Mouse (Mus musculus): ENCODE results near the gene Hgfac. TPM values are rescaled to one million over a fixed set of nuclear protein-coding genes. Genes with fewer than 3 reads are reported as not detected.

Hgfac gene
- polyA plus RNA-seq, 1 experiment, result 0.26 TPM

DNA sequence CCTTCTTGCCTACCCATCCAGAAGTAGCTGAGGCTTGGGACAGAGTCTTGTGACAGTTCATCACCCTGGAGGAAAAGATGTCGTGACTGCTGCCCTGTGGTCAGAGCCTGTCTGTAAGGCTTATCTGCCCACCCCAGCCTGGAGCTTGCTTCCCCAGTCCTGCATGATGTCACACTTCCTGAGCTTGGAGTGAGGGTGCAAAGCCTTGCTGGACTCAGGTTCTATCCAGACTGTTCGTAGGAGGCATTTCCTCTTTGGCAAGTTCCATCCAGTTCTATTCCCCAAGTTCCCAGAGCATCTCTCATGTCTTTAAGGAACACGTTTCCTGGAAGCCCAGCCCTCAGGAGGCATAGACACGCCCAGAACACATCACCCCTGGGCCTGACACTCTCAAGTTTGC, 5.5 kb upstream of the Hgfac start:
- TF ChIP-seq USF1 (IDR thresholded peaks at IDR 0.05; ENCODE audit: low read depth), result no peak
- no peak for TF ChIP-seq POLR2A (IDR thresholded peaks at IDR 0.05; ENCODE audit: insufficient read length, low read depth)
- TF ChIP-seq TCF12 (IDR thresholded peaks at IDR 0.05; ENCODE audit: insufficient read depth, poor library complexity, severe bottlenecking), result no peak
- no peak for TF ChIP-seq MAX (IDR thresholded peaks at IDR 0.05; ENCODE audit: low read depth)
- no peak for TF ChIP-seq MYOG (IDR thresholded peaks at IDR 0.05; ENCODE audit: control insufficient read depth in 1 of 3, insufficient read depth in 1 of 3, insufficient read length in 2 of 3, low read depth in 2 of 3)
- TF ChIP-seq MYOD1 (IDR thresholded peaks at IDR 0.05; ENCODE audit: control insufficient read depth in 1 of 3, insufficient read length in 2 of 3, low read depth in 2 of 3), result no peak
- no peak for TF ChIP-seq E2F4 (IDR thresholded peaks at IDR 0.05; ENCODE audit: insufficient read depth)
- TF ChIP-seq TCF3 (IDR thresholded peaks at IDR 0.05; ENCODE audit: insufficient read length, low read depth), result no peak
- TF ChIP-seq CEBPB (IDR thresholded peaks at IDR 0.05; ENCODE audit: insufficient read depth, poor library complexity, severe bottlenecking), result no peak
- no peak for TF ChIP-seq POLR2AphosphoS2 (IDR thresholded peaks at IDR 0.05; ENCODE audit: insufficient read length, low read depth)
- TF ChIP-seq REST (IDR thresholded peaks at IDR 0.05; ENCODE audit: insufficient read depth, insufficient read length), result no peak
- no peak for TF ChIP-seq SRF (IDR thresholded peaks at IDR 0.05; ENCODE audit: control insufficient read depth, insufficient read length, low read depth)
- no peak overlapping the region for H3ac ChIP-seq (ENCODE audit: control insufficient read depth, insufficient read length)
- no peak overlapping the region for H3K4me3 ChIP-seq
- H3K27me3 ChIP-seq (ENCODE audit: control insufficient read depth, insufficient read depth, insufficient read length), result no peaks in the 10 kb centered on the region
- H3K79me2 ChIP-seq (ENCODE audit: control insufficient read depth, insufficient read depth), result no peaks in the 10 kb centered on the region
- H3K4me2 ChIP-seq (ENCODE audit: low read depth), result no peak overlapping the region
- peaks cover 1% of the 10 kb centered on the region for H3K36me3 ChIP-seq (ENCODE audit: control insufficient read depth, insufficient read depth)

DNA sequence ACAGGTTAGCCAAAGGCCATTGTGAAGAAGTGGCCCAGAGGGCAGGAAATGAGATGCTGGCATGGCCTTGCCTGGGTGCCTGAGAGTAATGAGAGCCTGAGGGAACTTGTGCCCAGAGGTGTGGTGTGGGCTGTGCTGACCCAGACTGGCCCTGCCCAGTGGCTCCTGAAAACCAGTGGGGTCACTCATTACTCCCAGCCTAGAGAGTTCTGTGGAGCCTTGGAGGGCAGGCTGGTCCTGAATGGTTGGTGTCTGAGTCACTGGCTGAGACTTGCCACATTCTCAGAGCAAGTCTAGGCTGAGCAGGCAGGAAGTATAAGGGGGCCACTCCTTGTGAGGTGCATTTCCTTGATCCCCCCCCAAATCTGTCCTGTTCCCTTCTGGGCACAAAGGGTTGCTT, 3.9 kb upstream of the Hgfac start:
- H3K79me2 ChIP-seq (ENCODE audit: control insufficient read depth, insufficient read depth), result no peaks in the 10 kb centered on the region
- TF ChIP-seq USF1 (IDR thresholded peaks at IDR 0.05; ENCODE audit: low read depth) (no peak), POLR2AphosphoS2 (IDR thresholded peaks at IDR 0.05; ENCODE audit: insufficient read length, low read depth) (no peak), SRF (IDR thresholded peaks at IDR 0.05; ENCODE audit: control insufficient read depth, insufficient read length, low read depth) (no peak), TCF3 (IDR thresholded peaks at IDR 0.05; ENCODE audit: insufficient read length, low read depth) (no peak), MAX (IDR thresholded peaks at IDR 0.05; ENCODE audit: low read depth) (no peak), MYOG (IDR thresholded peaks at IDR 0.05; ENCODE audit: control insufficient read depth in 1 of 3, insufficient read depth in 1 of 3, insufficient read length in 2 of 3, low read depth in 2 of 3) (no peak)
- H3K4me3 ChIP-seq, result no peak overlapping the region
- H3K36me3 ChIP-seq (ENCODE audit: control insufficient read depth, insufficient read depth), result no peaks in the 10 kb centered on the region
- H3ac ChIP-seq (ENCODE audit: control insufficient read depth, insufficient read length), result no peak overlapping the region
- no peaks in the 10 kb centered on the region for H3K27me3 ChIP-seq (ENCODE audit: control insufficient read depth, insufficient read depth, insufficient read length)
- peak overlapping the region; percentile 31 for H3K4me2 ChIP-seq (ENCODE audit: low read depth)

DNA sequence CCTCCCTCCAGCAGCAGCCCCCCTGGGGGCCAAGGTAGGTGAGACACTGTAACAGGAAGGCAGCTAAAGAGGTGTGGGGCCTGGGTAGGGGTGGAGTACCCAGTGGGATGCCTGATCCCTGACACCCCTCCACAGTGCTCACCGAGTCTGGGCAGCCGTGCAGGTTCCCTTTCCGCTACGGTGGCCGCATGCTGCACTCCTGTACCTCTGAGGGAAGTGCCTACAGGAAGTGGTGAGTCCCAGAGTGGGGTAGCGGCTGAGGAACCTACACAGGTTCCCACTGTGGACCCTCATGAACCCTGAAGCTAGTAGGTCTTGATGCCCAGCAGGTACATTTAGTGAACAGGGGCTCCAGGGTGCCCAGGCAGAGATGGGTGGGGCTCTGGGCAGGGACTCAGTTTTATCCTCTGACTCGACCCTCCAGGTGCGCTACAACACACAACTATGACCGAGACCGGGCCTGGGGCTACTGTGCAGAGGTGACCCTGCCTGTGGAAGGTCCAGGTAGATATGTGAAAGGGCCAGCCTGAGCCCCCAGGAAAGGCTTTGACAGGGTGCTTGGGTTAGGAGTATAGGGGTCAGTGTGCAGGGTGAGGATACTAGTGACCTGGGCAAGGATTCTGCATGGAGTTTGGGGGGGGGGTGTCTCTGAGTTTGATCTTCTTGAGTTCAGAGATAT, 1.3 kb downstream of the Hgfac start:
- H3K79me2 ChIP-seq (ENCODE audit: control insufficient read depth, insufficient read depth), result no peaks in the 10 kb centered on the region
- no peak overlapping the region for H3K4me3 ChIP-seq
- no peaks in the 10 kb centered on the region for H3K27me3 ChIP-seq (ENCODE audit: control insufficient read depth, insufficient read depth, insufficient read length)
- no peaks in the 10 kb centered on the region for H3K36me3 ChIP-seq (ENCODE audit: control insufficient read depth, insufficient read depth)
- H3K4me2 ChIP-seq (ENCODE audit: low read depth), result no peak overlapping the region
- TF ChIP-seq E2F4 (IDR thresholded peaks at IDR 0.05; ENCODE audit: insufficient read depth) (no peak), MYOD1 (IDR thresholded peaks at IDR 0.05; ENCODE audit: control insufficient read depth in 1 of 3, insufficient read length in 2 of 3, low read depth in 2 of 3) (no peak), POLR2A (IDR thresholded peaks at IDR 0.05; ENCODE audit: insufficient read length, low read depth) (no peak), USF1 (IDR thresholded peaks at IDR 0.05; ENCODE audit: low read depth) (no peak)
- no peak overlapping the region for H3ac ChIP-seq (ENCODE audit: control insufficient read depth, insufficient read length)

DNA sequence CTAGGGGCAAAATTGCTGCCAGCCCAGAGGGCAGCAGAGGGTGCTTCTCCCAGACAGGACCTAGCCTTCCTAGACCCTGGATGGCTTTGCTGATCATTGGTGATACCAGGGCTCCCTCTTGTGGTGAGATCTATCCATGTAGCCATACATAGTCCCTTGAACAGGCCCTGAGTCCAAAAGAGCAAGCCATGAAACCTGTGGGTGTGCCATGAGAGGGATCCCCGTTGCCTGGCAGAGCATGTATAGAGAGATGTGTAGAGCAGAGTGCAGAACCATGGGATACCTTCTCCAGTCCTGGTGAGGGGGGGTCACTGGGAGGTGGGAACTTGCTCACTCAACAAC, 1.8 kb downstream of the Hgfac start:
- H3K79me2 ChIP-seq (ENCODE audit: control insufficient read depth, insufficient read depth), result no peaks in the 10 kb centered on the region
- no peak overlapping the region for H3K4me2 ChIP-seq (ENCODE audit: low read depth)
- TF ChIP-seq MAX (IDR thresholded peaks at IDR 0.05; ENCODE audit: low read depth) (no peak), E2F4 (IDR thresholded peaks at IDR 0.05; ENCODE audit: insufficient read depth) (no peak), POLR2AphosphoS2 (IDR thresholded peaks at IDR 0.05; ENCODE audit: insufficient read length, low read depth) (no peak), USF1 (IDR thresholded peaks at IDR 0.05; ENCODE audit: low read depth) (no peak), MYOG (IDR thresholded peaks at IDR 0.05; ENCODE audit: control insufficient read depth in 1 of 3, insufficient read depth in 1 of 3, insufficient read length in 2 of 3, low read depth in 2 of 3) (no peak), TCF3 (IDR thresholded peaks at IDR 0.05; ENCODE audit: insufficient read length, low read depth) (no peak), SRF (IDR thresholded peaks at IDR 0.05; ENCODE audit: control insufficient read depth, insufficient read length, low read depth) (no peak), CEBPB (IDR thresholded peaks at IDR 0.05; ENCODE audit: insufficient read depth, poor library complexity, severe bottlenecking) (no peak), MYOD1 (IDR thresholded peaks at IDR 0.05; ENCODE audit: control insufficient read depth in 1 of 3, insufficient read length in 2 of 3, low read depth in 2 of 3) (no peak), TCF12 (IDR thresholded peaks at IDR 0.05; ENCODE audit: insufficient read depth, poor library complexity, severe bottlenecking) (no peak)
- H3K4me3 ChIP-seq, result no peak overlapping the region
- no peak overlapping the region for H3ac ChIP-seq (ENCODE audit: control insufficient read depth, insufficient read length)
- H3K36me3 ChIP-seq (ENCODE audit: control insufficient read depth, insufficient read depth), result no peaks in the 10 kb centered on the region
- H3K27me3 ChIP-seq (ENCODE audit: control insufficient read depth, insufficient read depth, insufficient read length), result no peaks in the 10 kb centered on the region

DNA sequence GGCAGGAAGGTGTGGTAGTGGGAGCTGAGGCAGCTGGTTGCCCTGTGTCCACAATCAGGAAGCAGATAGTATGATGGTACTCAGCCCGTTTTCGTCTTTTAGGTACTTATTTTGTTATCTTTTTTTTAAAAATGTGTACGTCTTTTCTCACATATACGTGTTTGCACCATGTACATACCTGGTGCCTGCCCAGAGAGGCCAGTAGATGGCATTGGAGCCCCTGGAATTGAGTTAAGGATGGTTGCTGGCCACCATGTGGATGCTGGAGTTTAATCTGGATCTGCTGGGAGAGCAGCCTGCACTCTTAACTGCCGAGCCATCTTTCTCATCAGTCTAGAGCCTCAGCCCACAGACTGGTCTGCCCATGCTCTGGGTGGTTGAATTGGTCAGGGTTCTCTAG, 9.2 kb downstream of the Hgfac start:
- Histone ChIP-seq H3K79me2 (ENCODE audit: control insufficient read depth, insufficient read depth) (no peaks in the 10 kb centered on the region), H3K36me3 (ENCODE audit: control insufficient read depth, insufficient read depth) (no peaks in the 10 kb centered on the region), H3K4me2 (ENCODE audit: low read depth) (no peak overlapping the region), H3K27me3 (ENCODE audit: control insufficient read depth, insufficient read depth, insufficient read length) (no peaks in the 10 kb centered on the region), H3ac (ENCODE audit: control insufficient read depth, insufficient read length) (no peak overlapping the region), H3K4me3 (no peak overlapping the region)
- TF ChIP-seq POLR2A (IDR thresholded peaks at IDR 0.05; ENCODE audit: insufficient read length, low read depth) (no peak), MAX (IDR thresholded peaks at IDR 0.05; ENCODE audit: low read depth) (no peak), E2F4 (IDR thresholded peaks at IDR 0.05; ENCODE audit: insufficient read depth) (no peak), REST (IDR thresholded peaks at IDR 0.05; ENCODE audit: insufficient read depth, insufficient read length) (no peak), USF1 (IDR thresholded peaks at IDR 0.05; ENCODE audit: low read depth) (no peak), CEBPB (IDR thresholded peaks at IDR 0.05; ENCODE audit: insufficient read depth, poor library complexity, severe bottlenecking) (no peak), MYOG (IDR thresholded peaks at IDR 0.05; ENCODE audit: control insufficient read depth in 1 of 3, insufficient read depth in 1 of 3, insufficient read length in 2 of 3, low read depth in 2 of 3) (no peak), MYOD1 (IDR thresholded peaks at IDR 0.05; ENCODE audit: control insufficient read depth in 1 of 3, insufficient read length in 2 of 3, low read depth in 2 of 3) (no peak)
